Mouse (Mus musculus) cerebellum, adult 9-10 months (tissue): Measurements from ENCODE around the gene Nr3c2.

Experiments used
- DNase-seq: peaks from one replicate; pipeline ENCODE4 v3.0.0; 2022

Nr3c2 gene

GRCm38 (mm10) chr8:76899411-76900154, at the start of gene Nr3c2:
Nr3c2 (plus strand) TSS chr8:76899442.
- DNase-seq, result peak; percentile 68

DNA sequence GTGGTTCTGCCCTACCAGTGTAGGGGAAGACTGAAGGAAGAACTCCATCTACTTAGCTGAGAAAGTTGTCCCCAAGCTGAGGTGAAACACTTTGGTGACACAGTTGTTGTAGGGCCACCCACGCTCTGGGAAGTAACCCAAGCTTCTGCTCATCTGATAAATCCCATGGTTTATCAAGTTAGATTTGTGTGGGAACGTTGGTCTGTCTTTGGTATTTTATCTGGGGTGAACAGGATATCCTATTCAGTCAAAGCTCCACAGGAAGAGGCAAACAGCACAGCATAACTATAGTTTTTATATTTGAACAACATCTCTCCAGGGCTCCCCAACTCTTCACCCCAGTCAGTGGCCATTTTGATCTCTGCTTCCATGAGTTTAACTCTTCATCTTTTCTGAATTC, 40.7 kb upstream of the Nr3c2 start:
- no peak for DNase-seq

DNA sequence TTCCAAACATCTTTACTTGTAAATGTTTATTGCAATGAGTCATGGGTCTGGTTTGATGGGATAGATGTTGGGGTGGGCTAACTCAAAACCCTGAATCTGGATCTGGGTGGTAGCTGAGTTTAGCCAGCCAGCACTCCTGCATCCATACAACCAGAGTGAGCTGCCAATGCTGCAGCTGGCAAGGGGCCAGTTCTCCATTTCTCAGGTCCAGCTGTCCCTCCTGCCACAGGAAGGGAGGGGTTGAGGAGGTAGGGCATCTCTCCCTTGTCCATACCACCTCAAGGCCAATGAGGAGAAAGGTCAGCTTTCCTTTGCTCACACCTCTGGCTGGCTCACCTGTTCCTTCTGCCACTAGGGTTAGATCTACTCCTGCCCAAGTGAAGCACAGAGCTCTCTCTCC, 39.5 kb upstream of the Nr3c2 start:
- no peak for DNase-seq

DNA sequence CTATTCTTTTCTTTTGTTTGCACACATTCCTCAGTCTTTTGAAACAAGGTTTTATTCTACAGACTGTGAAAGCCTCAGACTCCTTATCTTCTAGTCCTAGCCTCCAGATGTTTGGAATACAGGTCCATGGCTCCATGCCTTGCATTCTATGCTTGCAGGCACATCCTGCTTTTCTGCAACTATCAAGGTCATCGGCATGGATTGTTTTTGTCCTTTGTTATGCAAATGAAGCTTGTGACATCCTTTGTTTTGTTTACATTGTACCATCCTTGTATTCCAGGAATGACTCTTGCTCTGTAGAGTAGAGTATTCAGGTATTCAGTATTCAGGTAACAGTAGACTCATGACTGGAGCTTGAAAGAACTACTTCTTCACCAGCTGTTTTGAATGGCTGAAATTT, 36.2 kb upstream of the Nr3c2 start:
- no peak for DNase-seq

DNA sequence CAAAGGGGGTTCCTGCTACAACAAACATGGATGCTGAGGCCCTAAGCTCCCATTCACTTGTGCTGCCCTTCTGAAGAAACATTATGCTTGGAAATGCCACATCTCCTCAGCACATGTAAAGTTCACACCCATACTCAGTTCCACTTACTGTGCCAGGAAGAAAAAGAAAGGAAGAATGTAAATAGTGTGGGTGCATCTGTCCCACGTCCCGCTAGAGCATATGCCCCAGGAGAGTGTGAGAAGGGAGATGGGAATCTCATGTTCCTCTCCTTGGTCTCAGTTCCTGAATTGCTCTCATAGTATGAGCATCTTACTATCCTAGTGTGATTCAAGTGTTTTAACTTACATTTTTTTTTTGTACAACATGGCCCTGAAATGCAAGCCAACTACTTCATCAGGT, 22.4 kb upstream of the Nr3c2 start:
- no peak for DNase-seq

DNA sequence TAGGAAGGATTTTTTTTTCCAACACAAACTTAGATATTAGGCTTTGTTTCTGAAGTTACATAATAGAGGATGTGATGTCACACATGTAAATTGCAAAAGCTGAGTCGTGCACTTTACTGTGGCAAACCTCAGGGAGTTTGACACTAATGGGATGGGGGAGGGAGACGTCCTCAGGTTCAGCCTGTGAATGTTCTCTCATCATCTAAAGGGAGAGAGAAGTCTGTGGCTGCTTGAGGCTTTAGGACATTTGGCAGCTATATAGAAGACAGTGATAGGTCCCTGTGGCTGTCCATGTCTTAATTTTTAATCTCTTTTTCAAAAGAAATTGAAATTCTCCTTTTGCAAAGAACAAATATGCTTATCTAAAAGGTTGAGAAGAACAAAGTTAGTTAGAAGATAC, 2.2 kb upstream of the Nr3c2 start:
- DNase-seq, result no peak

- peak; percentile 81 for DNase-seq
Measured at GRCm38 (mm10) chr8:76898721-76899410, 376 bp upstream of the Nr3c2 start.

- DNase-seq, result peak; percentile 63
Measured at GRCm38 (mm10) chr8:76900155-76901141, 1.2 kb downstream of the Nr3c2 start.

GRCm38 (mm10) chr8:76901430-76902204, 2.4 kb downstream of the Nr3c2 start:
- peak; percentile 99 for DNase-seq

DNA sequence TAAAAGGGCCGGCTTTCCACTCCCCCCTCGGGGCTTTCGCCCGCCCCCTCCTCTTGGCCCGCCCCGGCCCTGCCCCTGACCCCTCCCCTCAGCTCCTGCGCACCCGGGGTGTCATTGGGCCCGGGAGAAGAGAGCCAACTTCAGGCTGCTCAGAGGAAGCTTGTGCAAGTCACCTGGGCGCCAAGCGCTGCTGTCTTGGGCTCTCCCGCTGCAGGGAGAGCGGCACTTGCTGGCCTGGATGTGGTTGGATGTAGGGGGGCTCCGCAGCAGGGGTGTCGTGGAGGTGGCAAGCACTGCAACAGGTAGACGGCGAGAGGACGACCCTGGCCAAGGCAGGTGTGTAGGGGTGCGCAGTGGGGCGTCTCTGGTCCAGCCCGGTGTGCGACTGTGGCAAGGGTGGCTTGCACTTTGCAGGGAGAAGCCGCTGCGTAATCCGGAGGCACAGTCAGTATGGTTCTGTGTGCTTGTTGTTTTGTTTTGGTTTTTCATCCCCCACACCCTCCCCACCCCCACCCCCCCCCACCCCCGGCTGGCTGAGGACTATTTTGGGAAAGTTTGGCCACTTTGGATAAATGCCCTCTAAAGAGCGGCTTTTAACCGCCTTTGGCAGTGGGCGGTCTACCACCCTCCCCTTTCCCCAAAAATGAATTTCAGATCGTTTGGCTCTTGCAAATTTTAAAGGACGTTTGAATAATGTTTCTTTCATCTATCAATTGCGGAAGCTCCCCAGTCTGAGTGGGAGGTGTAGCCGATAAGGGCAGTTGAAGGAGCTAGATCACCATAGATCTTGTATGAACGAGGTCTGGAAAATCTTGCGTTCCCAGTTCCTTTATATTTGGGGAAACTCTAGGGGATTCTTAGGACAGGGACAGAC, 3.2 kb downstream of the Nr3c2 start:
- DNase-seq, result peak; percentile 55

DNA sequence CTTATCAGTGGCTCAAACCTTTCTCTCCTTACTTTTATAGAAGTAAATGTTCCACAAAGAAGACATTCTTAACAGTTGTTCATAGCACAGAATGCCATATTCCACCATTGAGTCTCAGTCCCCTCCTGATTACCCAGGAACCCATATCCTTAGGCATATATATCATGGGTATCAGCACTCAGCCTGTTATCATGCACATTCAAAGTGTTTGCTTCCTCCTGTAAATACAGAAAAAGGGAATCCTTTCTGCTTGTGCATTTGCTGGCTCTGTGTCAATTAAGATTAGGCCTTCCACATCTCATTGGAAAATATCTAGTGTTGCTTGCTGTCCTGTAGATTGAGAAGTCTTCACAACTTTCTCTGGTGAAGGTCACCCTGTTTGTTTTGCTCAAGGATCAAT, 12.0 kb downstream of the Nr3c2 start:
- DNase-seq, result no peak

DNA sequence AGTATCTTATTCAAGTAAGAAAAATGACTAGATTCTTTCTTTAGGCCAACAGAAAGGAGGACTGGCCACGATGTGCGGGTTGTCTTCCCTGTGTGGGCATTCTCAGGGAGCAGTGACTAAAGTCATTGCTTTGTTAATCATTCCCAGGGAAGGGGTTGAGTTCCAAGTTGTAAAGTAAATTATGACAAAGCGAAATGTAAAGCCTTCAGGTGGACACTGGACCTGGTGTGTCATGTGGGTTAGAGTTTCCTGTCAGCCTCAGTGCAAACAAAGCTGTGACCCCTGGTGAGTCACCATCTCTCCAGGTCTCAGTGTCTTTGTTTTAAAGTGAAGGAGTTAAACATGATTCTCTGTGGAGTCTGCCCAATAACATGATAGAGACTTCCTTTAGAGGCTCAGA, 13.4 kb downstream of the Nr3c2 start:
- DNase-seq, result no peak

GRCm38 (mm10) chr8:76913207-76913606, 14.0 kb downstream of the Nr3c2 start:
- DNase-seq, result no peak

- DNase-seq, result no peak
Measured at GRCm38 (mm10) chr8:76915260-76915659, 16.0 kb downstream of the Nr3c2 start.

- DNase-seq, result no peak
Measured at GRCm38 (mm10) chr8:76919546-76919945, 20.3 kb downstream of the Nr3c2 start.

DNA sequence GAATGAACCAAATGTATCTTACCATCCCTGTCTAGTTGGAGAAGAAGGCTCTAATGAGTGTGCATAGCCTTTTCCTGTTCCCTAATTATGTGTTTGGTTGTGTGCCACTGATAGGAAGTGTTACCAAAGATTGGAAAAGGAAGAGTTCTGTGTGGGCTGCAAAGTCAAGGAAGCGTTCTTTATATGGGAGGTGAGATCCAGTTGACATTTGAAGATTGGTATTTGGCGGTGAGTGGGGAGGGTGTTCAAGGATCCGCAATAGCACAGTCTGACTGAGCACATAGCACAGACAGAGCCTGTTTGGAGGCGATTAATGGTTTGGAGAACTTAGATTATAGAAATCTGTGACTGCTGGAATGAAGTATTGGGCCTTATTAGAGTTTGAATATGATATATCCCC, 24.9 kb downstream of the Nr3c2 start:
- DNase-seq, result no peak

DNA sequence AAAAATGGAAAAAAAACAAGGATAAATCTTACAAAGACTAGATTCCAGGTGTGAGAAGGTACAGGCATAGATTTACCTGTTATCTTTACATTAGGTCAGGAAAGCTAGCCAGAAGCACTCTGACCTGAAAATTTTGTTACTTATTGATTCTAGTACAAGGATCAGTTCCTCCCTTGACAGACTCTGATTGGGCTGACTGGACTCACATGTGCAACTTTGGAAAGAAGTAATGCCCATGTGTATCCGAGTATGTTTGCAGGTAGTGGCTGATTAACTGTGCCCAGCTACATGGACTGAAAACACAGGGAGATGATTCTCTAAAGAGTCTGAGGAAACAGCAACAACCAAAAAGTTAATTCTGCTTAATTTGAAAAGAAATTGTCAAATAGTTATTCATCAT, 29.1 kb downstream of the Nr3c2 start:
- no peak for DNase-seq

GRCm38 (mm10) chr8:76928808-76929207, 29.6 kb downstream of the Nr3c2 start:
- DNase-seq, result no peak

DNA sequence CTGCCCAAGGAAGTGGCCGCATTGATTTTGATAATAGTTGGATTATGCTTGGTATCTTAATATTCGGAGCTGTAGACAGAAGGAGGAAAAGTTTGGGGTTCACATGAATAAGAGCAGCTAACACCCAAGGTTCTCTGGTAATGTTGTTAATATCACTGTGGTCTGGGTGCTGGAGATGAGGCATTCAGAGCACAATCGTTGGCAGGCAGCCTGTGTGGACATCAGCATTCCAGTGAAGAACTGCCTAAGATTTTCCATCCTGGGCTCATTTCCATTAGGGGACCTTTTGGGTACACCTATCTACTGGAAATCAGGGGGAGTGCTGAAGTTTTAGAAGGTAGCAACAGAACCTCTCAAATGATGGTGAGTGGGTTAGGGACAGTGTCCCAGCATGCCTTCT, 65.8 kb downstream of the Nr3c2 start:
- DNase-seq, result no peak

GRCm38 (mm10) chr8:76971187-76971586, 71.9 kb downstream of the Nr3c2 start:
- DNase-seq, result no peak

DNA sequence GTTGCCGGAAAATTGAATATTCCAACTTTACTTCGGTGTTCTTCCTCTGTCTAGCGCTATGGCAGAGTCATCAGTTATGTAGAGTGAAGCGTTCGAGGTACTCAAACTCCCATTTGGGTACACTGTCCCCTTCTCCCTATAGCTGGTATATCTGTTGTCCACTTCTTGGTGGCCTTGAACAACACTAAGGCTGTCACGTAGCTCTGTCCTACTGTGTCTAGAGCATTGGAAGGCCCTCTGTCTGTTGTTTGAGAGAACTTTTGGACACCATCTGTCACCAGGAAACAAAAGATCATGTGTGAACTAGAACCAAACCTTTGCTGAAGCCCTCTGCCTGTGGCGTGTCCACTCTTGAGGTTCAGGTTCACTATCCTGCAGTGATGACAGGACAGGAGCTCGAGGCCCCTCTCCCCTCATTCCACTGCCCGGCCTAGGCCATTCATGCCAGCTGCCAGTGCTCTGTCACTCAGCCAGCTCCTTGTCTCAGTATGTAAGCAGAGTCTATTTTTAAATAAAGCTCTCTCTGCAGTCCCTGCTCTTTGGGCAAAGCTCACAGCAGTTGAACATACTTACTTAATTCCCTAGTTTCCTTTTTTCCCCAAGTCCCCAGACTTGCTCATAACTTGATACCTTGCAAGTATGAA, 72.6 kb downstream of the Nr3c2 start:
- peak; percentile 33 for DNase-seq
